Mouse (Mus musculus) urinary bladder, adult 18-20 months (tissue): ENCODE measurements around the gene Il17rb.
A peak's percentile ranks its signal among the peaks of the same experiment; 100 is the strongest.

Experiments used
- DNase-seq, 2 experiments: peaks; one replicate each; pipeline ENCODE4 v3.0.0; 2022; ENCODE audit warnings: low spot score in 2 of 2, mixed read lengths in 2 of 2

Il17rb gene

DNA sequence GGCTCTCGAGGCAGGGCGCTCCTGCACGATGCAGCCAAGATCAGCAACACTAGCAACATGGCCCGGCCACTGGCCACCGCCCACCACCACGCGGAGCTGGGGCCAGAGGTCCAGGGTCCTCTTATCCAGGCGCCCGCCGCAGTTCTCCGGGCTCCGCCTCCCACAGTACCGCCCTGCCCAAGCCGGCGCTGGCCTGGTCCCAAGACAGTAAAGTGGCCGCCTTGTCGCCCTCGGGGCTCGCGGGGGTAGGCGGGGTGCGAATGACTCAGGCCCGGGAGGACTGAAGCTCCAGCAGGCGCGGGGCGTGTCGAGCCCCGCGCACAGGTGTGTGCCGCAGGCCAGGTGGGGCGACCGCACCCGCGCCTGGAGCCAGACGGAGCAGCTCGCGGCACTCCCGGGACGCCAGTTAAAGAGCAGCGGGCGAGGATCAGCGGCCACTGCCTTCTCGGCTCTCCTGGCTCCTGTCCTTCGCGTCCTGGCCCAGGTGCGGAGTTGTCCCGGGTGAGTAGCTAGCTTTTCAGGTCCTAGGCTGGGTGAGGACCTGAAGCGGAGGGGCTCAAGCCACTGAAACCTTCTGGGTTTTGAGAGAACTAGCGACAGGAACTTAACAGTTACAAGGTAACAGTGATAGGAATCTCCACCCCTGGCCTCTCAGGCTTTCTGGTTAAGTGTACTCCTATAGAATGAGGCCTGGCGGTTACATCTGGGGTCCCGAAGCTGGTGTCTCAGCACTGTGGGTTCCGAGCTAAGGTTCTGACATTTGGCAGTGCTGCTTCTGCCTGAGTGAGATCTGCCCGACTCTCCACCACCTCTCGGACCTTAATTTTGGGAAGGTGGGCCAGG, at the start of gene Il17rb, which contains the start of gene Chdh:
Il17rb (minus strand) TSS at position 164 of the 843 bp plus-strand sequence.
Chdh (plus strand) TSS at position 291 of the 843 bp plus-strand sequence.
- DNase-seq = peak; percentile 52 to 54

DNA sequence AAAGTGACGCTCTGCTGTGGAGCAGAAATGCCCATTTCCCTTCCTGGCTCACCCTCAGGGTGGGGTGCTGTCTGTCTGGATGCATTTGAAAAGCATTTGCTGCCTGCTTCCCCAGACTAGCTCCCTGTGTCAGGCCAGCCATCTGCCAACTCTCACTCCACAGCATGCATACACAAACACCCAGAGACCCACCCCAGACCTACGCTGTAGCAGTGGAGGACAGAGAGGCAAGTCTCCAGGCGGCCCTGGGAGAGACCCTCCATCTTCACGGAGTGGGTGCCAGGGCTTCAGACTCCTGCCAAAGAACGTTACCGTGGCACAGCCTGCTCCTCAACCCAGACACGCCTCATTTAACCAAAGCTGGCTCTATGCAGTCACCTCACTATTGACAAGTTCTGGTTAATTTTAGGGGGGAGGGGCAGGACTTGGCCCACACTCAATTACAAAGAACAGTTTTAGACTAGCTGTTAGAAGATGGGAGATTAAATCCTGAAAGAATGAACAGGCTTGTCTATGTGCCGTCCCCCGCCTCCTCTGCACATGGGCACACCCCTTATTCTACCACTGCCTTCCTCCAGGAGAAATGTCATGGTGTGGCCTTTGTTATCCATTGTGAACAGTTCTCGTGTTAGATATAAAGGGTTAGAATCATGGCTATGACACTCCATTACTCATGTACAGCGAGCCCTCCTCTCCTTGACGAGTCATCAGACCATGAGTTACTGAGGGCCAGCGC, 47.5 kb upstream of the Il17rb start:
- no peak for DNase-seq

DNA sequence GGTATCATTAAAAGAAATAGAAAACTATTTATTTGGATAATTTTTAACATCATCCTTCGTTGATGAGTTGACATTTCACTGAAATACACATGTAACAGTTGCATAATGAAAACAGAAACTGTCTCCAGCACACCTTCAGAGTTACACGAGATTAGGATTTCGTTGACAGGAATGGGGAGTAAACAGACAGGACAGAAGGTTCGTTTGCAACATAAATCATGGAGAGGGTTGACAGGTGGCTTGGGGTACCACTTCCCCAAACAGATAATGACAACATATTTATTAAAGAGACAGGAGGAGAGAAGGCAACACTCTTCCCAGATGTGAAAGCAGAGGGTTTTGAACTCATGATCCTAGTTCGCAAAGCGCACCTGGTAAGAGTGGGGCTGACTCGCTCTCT, 46.2 kb upstream of the Il17rb start:
- DNase-seq = no peak

DNA sequence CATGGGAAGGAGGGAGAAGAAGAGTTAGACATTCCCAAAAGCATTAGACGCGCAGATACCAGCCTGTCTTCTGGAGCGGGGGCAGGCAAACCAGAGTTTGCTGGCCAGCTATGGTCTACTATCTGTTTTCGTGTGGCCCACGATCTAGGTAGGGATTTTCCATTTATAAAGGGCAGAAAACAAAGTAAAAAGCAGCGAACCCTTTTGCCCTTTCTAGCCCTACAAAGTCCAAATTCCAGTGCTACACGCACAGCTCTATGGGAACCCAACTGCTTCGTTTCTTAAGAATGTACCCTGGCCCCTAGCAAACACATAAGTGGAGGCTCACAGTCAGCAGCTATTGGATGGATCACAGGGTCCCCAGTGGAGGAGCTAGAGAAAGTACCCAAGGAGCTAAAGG, 41.6 kb upstream of the Il17rb start:
- DNase-seq = no peak

DNA sequence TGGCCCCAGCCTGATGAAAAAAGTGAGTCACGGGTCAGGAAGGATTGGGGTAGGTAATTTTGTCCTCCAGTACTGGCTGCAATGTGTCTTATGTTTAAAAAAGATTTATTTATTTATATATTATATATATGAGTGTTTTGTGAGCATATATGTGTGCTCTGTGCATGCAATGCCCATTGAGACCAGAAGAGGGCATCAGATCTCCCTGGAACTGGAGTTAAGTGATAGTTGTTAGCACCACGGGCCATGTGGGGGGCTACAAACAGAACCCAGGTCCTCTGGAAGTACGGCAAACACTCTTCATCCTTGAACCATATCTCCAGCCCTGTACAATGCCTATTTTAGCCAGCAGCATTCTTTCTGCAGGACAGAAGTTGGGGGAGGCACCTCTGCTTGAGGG, 39.4 kb upstream of the Il17rb start:
- DNase-seq = no peak

DNA sequence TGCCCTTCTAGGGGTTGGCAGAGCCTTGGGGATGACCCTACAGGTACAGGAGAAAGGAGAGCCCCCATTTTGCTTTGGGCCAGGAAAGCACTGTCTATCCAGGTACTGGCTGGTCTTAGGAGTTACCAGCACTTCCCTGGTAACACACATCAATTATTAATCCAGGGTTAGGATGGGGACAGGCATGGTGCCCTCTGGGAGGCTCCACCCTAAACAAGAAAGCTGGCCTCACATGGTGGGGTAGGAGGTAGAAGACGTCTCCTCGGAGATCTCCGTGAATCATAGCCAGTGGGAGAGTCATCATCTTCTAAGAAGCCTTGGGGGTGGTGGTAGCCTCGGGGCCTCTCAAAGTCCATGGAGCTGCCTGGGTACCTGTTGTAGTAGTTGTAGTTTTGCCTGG, 38.3 kb upstream of the Il17rb start:
- DNase-seq = no peak

DNA sequence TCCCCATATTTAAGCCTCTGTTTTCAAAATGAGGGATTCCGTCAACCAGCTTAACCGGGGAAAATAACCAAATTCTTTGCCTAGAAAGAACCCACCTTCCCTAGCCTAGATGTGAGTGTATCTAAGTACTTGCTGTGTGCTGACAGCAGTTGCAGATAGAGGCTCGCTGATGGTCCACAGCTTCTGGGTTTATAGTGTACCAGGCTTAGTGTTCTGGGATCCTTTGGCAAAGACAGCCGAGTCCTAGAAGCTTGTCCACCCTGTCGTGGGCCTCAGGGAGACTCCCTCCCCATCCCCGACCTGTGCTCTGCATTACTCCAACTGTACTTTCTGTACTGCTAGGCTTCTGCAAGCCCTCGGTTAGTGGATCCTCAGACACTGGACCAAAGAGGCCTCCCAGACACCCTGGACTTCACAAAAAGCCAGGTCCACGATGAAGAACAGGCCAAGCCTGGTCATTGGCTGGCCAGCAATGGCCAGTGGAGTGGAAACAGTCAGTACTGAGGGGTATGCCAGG, 37.1 kb upstream of the Il17rb start:
- no peak for DNase-seq

DNA sequence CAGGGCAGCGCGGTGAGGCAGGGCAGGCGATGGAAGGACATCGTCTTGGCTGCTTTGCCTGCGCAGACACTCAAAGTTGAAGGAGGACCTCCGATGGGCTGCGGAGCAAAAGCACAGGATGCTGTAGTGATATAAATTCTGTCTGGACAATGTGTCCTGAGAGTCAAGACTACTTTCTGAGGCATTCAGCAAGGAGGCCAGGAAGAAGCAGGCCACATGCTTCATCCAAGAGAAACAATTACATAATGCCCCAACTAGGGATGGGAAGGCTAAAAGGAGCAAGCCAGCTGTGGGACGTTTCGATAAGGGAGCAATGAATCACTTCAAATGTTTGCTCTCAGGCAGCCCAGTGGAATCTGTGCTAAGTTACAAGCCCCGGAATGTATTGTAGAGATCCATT, 36.5 kb upstream of the Il17rb start:
- DNase-seq = peak in 1 of 2 experiments; percentile 24

DNA sequence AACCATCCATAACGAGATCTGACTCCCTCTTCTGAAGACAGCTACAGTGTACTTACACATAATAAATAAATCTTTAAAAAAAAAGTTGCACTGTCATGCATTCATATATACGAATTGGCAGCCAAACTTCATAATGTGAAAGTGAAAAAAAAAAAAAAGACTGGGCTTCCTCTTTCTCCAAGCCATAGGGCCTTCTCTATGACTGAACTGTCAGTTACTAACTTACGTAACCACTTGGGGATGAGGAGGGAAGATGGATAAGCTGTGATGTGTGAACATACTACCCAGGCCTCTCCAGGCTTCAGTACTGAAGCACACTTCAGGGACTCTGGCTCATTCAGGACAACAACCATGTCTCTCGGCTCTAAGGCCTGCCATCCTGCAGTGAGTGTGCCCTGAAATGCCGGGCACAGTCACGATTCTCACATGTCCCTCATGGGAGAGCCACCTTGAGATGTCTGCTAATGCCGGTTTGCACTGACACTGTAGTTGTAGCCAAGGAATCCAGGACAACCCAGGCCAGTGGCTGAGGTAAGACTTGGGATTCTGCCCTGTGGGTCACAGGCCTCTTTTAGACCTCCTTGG, 34.8 kb upstream of the Il17rb start:
- no peak for DNase-seq

DNA sequence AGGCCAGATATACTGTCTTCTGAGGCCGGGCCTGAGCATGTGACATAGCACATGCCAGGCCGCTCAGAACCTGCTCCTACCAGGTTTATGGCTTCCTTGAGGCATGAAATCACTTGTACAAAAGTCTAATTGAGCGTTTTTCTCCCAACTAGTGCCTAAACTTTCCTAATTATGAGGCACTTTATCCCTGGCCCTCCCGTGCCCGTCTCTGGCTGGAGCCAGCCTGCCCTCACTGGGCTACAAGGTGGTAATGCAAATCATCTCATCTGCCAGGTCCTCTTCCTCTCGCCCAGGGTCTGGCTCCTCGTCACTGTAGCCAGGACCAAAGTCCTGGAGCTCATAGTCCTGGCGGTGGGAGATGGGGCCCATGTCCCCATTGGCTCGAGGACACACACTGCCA, 33.1 kb upstream of the Il17rb start:
- DNase-seq = no peak

DNA sequence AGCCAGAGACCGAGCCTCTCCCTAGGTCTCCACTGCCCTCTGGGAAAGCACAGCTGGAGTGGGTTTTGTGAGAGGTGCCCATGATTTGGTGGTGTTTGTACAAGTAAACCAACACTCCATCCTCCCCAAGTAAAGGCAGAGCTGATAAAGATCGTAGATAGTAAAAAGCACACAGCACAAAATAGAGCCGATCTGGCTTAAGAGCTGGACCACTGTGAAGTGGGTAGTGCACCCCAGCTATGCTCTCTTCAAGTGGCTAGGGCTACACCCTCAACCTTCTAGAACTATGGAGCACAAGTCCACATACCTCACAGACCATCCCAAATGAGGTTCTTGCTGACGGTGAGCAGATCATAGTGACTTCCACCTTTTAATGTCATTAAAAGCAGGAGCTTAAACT, 30.7 kb upstream of the Il17rb start:
- DNase-seq = no peak

DNA sequence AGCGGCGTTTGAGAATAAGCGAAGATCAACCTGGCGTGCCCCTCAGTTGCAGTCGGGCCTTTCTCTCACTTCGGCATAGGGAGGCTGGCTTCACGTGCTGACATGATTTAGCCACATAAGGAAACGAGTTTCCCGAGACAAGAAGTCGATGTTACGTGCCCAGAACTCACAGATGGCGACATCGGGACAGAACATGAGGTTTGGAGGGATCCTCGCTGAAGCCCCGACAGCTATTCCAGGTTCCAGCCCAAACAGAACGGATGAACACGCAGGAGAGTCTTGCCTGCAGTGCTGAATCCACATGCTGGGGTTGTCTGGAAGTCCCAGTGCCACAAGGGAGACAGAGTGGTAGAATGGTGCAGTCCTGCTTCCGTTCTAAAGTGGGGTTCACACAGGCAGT, 29.7 kb upstream of the Il17rb start:
- no peak for DNase-seq

DNA sequence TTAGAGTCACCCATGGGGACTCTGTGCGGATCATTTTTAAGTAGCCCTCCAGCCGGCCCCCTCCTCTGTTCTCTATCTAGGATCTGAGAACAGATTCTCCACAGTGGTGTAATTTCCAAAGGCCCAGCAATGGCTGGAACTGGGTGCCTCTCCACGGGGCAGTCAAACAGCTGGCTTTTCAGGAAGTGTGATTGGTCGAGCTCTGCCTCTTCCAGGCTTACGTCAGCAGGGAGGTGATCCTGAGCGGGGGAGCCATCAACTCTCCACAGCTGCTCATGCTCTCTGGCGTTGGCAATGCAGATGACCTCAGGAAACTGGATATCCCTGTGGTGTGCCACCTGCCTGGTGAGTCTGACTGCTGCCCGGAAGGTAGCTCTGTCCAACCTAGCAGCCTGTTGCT, 24.7 kb upstream of the Il17rb start:
- no peak for DNase-seq

DNA sequence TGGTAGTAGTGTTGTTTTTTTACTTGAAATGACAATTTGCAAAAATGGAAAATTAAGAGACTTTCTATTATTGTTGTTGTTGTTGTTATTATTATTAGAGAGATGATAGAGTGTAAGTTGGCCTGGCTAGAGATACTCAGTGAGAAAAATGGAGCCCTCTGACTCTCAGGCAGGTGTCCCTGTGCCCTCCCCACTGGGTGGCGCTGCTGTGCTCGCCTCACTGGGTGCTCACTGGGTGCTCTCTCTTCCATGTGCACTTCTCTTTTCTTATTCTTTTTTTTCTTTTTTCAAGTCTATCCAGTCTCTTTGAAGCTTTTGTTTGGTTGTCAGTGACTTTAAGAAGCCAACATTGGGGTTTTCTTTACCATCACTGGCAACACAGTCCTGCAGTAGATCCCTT, 18.7 kb upstream of the Il17rb start:
- no peak for DNase-seq

DNA sequence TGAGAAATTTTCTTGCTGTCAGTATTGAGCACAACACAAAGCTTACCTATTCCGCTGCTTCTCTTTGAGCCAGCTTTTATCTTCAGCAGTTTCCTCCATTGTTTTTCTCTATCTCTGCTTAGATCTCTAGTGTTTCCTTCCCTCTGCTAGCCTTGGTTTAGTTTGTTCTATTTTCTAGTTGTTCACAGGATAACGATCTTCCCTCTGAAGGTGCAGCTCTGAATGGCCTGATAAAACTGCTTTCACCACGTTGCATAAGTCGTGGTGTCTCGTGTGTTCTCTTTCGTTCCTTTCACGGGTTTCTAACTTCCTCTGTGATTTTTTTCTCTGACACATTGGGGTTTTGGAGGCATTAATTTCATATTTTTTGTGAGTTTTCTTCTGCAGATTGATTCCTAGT, 15.7 kb upstream of the Il17rb start:
- DNase-seq = no peak

DNA sequence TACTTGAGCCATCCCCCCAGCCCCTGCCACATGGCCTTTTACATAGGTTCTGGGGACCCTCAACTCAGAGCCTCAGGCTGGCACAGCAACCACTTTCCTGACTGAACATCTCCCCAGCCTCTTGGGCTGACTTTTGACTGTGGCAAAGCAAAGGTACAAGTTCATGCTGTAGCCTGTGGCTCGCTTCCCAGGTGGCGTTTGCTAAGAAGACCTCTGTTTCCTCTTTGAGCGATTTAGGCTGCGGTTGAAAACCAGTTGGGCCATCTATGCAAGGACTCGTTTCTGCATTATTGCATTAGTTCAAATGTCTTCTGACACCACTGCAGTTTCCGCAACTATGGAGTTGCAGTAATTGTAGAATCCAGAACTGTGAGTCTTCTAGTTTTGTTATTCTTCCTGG, 13.8 kb upstream of the Il17rb start:
- no peak for DNase-seq

DNA sequence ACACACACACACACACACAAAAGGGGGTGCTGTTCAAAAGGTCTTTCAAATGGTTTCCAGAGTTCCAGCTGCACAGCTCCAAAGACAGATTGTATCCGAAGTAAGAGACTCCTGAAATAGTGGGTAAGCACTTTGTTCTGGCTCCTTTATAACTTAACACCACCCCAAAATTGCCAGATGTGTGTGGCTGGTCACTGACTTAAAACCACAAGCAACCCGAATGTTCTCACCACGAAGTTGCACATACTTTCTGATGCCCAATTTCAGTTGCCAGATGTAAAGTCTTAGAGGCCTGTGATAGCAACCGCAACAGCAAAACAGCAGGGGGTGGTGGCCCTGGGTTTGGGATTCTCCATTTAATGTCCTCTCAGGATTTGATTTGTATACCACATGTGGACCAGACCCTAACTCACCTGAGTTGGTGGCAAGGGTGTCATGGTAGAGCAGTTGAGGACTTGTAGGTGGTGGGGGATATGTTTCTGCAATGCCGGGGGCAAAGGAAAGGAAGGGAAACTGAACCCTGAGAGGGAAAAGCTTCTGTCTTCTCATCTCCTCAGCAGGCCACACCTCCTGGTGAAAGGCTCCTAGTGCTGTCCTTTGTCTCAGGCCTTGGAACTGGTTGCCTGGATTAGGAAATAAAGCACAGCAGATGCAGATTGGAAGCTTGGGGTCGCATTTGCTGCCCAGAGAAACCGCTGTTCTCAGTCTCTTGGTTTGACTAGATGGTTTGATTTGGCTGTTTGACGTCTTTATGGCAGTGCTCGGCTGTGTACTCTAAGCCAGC, 11.3 kb upstream of the Il17rb start:
- no peak for DNase-seq

DNA sequence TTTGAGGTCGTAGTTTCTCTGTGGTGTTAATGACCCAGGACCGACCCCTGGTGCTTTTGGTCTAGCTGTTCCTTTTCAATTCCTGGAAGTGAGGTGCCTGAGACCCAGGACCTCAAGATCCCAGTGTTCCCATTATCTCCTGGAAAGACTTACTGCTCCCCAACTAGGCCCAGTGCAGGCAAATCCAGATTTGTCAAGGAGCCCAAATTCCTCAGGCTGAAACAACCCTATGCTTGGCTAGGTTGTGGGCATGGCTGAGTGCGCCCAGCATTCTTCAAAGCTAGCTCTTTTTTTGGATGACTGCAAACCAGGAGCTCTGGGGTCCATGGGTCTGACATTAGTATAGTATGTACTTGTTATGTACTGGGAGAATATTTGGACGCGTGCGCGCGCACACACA, 10.7 kb upstream of the Il17rb start:
- DNase-seq = no peak

DNA sequence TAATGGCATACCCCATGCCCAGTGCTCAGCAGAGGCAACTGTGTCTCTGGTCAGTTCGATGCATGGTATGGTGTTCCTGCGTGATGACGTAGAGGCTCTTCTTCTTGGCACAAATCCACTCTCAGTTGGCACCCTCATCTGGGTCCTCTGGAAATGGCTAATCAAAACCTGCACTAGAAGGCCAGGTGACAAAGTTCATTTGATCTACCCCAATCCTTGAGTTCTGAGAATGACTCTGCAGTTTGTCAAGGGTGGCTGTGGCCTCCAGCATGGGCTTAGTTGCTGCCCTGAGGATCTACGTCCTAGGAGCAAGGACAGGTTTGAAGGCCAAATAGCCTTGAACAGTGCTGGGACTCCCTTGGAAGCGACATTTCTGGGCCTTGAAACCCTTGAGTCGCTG, 10.2 kb upstream of the Il17rb start:
- no peak for DNase-seq

DNA sequence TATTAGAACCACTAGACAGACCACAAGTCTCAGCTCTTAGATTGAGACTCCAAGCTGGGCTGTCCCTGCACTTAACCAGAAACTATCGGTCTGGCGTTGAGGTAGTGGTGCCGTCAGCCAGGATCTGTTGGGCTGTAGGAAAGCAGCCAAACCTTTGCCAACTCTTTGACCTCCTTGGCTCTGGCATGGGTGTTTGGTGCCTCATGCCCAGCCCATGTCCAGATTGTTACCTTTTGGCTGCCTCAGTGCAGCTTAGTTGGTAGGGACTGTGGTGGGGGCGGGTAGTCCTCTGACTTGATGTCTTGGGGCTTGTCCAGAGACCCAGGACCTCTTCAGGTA, 9.7 kb upstream of the Il17rb start:
- DNase-seq = no peak

DNA sequence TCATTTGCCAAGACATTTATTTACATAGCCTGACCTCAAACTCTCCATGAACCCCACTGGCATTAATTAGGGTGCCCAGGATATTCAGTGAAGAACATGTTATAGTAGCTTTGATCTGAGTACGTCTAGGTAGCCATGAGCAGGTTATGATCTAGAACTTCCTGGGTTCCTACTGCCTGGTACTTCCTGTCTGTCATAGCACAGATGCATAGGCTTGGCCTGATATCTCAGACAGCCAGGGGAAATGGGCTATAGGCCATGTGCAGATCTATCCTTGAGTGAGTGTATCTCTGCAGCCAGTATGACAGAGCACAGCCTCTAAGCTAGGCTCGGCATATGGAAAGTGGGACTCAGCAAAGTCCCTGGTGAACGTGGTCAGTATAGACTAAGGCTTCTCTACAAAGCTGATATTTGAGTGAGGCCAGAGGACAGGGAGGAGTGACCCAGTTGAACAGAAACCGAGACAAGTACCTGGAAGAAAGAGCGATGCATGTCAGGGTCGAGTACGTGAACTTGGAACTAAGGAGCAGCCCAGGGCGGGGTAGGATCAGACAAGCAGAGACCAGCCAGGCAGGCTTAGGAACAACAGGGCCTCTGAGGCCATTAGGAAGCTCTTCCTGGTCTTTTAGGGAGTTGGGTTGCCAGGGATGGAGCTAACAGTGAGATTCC, 9.2 kb upstream of the Il17rb start:
- DNase-seq = no peak
